Mouse (Mus musculus): Measurements from ENCODE around the gene Olfr275. TPM values are rescaled to one million over a fixed set of nuclear protein-coding genes. Genes with fewer than 3 reads are reported as not detected.

The Olfr275 gene
- total and polyA plus RNA-seq, 3 experiments = not detected

DNA sequence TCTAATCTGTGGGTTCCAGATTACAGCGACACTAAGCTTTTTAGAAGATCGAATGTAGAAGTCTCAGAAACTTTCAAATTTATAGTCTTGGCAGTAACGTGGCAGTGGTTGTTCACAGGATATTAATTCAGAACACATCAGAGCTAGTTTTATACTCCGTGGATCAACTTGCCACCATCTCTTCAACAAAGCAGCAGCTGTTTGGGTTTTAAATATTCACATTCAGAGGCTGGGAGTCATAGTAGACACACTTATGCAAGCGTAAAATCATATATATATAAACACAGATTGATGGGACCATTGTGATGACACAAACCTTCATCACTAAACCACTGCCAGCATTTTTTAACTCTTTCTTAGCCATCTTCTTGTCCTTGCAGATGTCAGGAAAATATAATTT, 42.2 kb upstream of the Olfr275 start:
- Histone ChIP-seq H3K4me1 (ENCODE audit: control insufficient read depth in 1 of 2, insufficient read depth in 2 of 2) (no peaks in the 10 kb centered on the region), H3K27ac (ENCODE audit: insufficient read depth, low read depth) (no peak overlapping the region), H3K9ac (ENCODE audit: insufficient read depth, low read depth) (0 out of 2 replicates have a peak overlapping the region, but pooled peaks have one; percentile 14), H3K4me3 (replicated peaks in 1 of 3; ENCODE audit: low read depth in 2 of 3, low read length in 2 of 3, poor library complexity in 1 of 3) (no peak overlapping the region), H3K27me3 (replicated peaks) (no peaks in the 10 kb centered on the region), H3K4me2 (ENCODE audit: insufficient read depth, low read depth, poor library complexity, severe bottlenecking) (peak overlapping the region; percentile 78), H3K36me3 (replicated peaks in 1 of 2; ENCODE audit: control insufficient read depth in 1 of 2, insufficient read depth in 1 of 2, low read length in 1 of 2) (no peaks in the 10 kb centered on the region), H3K9me3 (replicated peaks; ENCODE audit: low read length) (no peaks in the 10 kb centered on the region), H3K79me2 (replicated peaks; ENCODE audit: control insufficient read depth, extremely low read depth, insufficient read depth, poor library complexity, severe bottlenecking) (no peaks in the 10 kb centered on the region)
- TF ChIP-seq POLR2AphosphoS2 (IDR thresholded peaks at IDR 0.05; ENCODE audit: low read depth, low read length) (no peak), RAD21 (IDR thresholded peaks at IDR 0.05; ENCODE audit: low read depth, low read length) (no peak), MXI1 (IDR thresholded peaks at IDR 0.05; ENCODE audit: low read depth, low read length) (no peak), MYC (IDR thresholded peaks at IDR 0.05; ENCODE audit: low read depth, low read length) (no peak), ZMIZ1 (IDR thresholded peaks at IDR 0.05; ENCODE audit: low read depth, low read length) (no peak), CHD1 (IDR thresholded peaks at IDR 0.05; ENCODE audit: low read depth, low read length) (no peak), ETS1 (conservative IDR thresholded peaks at IDR 0.05; ENCODE audit: low read depth, low read length) (no peak)
- dilution Hi-C loops (cut with MboI; ENCODE audit: extremely low pct_ligation_motif_present, extremely low pct_unique_long_range_greater_than_20kb, low sequenced_read_pairs) (no loop called here), in situ Hi-C loops (cut with MboI; ENCODE audit: low pct_ligation_motif_present, low pct_unique_long_range_greater_than_20kb, low sequenced_read_pairs) (no loop called here)
- no peak for DNase-seq (ENCODE audit: extremely low read depth)

DNA sequence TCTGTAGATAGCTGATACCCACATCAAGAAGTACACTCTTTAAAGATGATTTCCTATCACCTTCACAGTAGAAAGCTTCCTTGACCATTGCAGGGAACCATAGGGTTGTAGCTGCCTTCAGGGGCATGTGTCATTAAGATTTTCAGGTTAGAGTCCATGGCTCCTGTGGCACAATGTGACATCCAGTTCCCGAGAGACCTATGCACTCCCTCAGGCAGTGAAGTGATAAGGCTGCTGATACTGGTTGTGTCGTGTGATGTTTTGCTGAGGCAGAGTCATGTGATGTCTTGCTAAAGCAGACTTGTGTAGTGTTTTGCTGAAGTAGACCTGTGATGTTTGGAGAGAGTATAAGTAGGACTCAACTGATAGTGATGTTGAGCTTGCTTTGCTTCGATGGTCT, 14.4 kb upstream of the Olfr275 start:
- no peak overlapping the region for H3K4me2 ChIP-seq (ENCODE audit: insufficient read depth, low read depth, poor library complexity, severe bottlenecking)
- H3K4me1 ChIP-seq (ENCODE audit: control insufficient read depth in 1 of 2, insufficient read depth in 2 of 2) = no peaks in the 10 kb centered on the region
- no peak overlapping the region for H3K27ac ChIP-seq (ENCODE audit: insufficient read depth, low read depth)
- H3K36me3 ChIP-seq (replicated peaks in 1 of 2; ENCODE audit: control insufficient read depth in 1 of 2, insufficient read depth in 1 of 2, low read length in 1 of 2) = no peaks in the 10 kb centered on the region
- no peak overlapping the region for H3K9ac ChIP-seq (ENCODE audit: insufficient read depth, low read depth)
- TF ChIP-seq MAX (IDR thresholded peaks at IDR 0.05; ENCODE audit: low read length) (no peak), ELF1 (IDR thresholded peaks at IDR 0.05; ENCODE audit: low read depth, low read length) (no peak), POLR2AphosphoS2 (IDR thresholded peaks at IDR 0.05; ENCODE audit: low read depth, low read length) (no peak), MAFK (IDR thresholded peaks at IDR 0.05; ENCODE audit: insufficient replicate concordance, low read length) (no peak), CHD2 (IDR thresholded peaks at IDR 0.05; ENCODE audit: low read length) (no peak)
- no peak overlapping the region for H3K4me3 ChIP-seq (replicated peaks in 1 of 3; ENCODE audit: low read depth in 2 of 3, low read length in 2 of 3, poor library complexity in 1 of 3)
- DNase-seq (ENCODE audit: extremely low read depth) = no peak
- no peaks in the 10 kb centered on the region for H3K79me2 ChIP-seq (replicated peaks; ENCODE audit: control insufficient read depth, extremely low read depth, insufficient read depth, poor library complexity, severe bottlenecking)
- dilution Hi-C loops (cut with MboI; ENCODE audit: extremely low pct_ligation_motif_present, extremely low pct_unique_long_range_greater_than_20kb, low sequenced_read_pairs) = no loop called here
- in situ Hi-C loops (cut with MboI; ENCODE audit: low pct_ligation_motif_present, low pct_unique_long_range_greater_than_20kb, low sequenced_read_pairs) = no loop called here
- no peaks in the 10 kb centered on the region for H3K27me3 ChIP-seq (replicated peaks)
- H3K9me3 ChIP-seq (replicated peaks; ENCODE audit: low read length) = no peaks in the 10 kb centered on the region

DNA sequence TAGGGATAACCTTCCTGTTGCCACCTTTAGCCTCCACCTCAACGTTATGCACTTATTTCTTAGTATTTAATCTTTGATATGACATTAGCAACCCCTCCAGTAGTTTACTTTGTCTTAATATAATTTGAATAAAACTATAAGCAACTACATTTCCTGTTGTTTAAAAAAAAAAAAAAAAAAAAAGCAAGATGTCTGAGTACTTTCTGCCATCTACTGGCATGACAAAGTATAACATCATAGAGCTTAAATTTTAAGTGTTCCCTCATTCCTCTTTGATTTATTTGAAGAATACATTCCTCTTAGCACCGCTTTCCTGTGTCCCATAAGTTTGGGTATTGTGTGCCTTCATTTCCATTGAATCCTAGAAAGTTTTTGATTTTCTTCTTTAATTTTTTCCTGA, 2.5 kb upstream of the Olfr275 start:
- Histone ChIP-seq H3K36me3 (replicated peaks in 1 of 2; ENCODE audit: control insufficient read depth in 1 of 2, insufficient read depth in 1 of 2, low read length in 1 of 2) (no peaks in the 10 kb centered on the region), H3K4me2 (ENCODE audit: insufficient read depth, low read depth, poor library complexity, severe bottlenecking) (no peak overlapping the region), H3K4me1 (ENCODE audit: control insufficient read depth in 1 of 2, insufficient read depth in 2 of 2) (no peaks in the 10 kb centered on the region), H3K27me3 (replicated peaks) (no peaks in the 10 kb centered on the region), H3K79me2 (replicated peaks; ENCODE audit: control insufficient read depth, extremely low read depth, insufficient read depth, poor library complexity, severe bottlenecking) (no peaks in the 10 kb centered on the region), H3K9me3 (replicated peaks; ENCODE audit: low read length) (no peaks in the 10 kb centered on the region), H3K9ac (ENCODE audit: insufficient read depth, low read depth) (no peak overlapping the region), H3K4me3 (replicated peaks in 1 of 3; ENCODE audit: low read depth in 2 of 3, low read length in 2 of 3, poor library complexity in 1 of 3) (no peak overlapping the region), H3K27ac (ENCODE audit: insufficient read depth, low read depth) (no peak overlapping the region)
- peak; percentile 22 for DNase-seq (ENCODE audit: extremely low read depth)
- dilution Hi-C loops (cut with MboI; ENCODE audit: extremely low pct_ligation_motif_present, extremely low pct_unique_long_range_greater_than_20kb, low sequenced_read_pairs) (no loop called here), in situ Hi-C loops (cut with MboI; ENCODE audit: low pct_ligation_motif_present, low pct_unique_long_range_greater_than_20kb, low sequenced_read_pairs) (no loop called here)
- TF ChIP-seq SMC3 (IDR thresholded peaks at IDR 0.05; ENCODE audit: low read depth, low read length) = peak; percentile 33
- TF ChIP-seq POLR2A (IDR thresholded peaks at IDR 0.05; ENCODE audit: low read depth, low read length) = no peak
- peak; percentile 65 for TF ChIP-seq RAD21 (IDR thresholded peaks at IDR 0.05; ENCODE audit: low read depth, low read length)
- TF ChIP-seq TCF12 (IDR thresholded peaks at IDR 0.05; ENCODE audit: low read depth, low read length) = no peak
- no peak for TF ChIP-seq RCOR1 (conservative IDR thresholded peaks at IDR 0.05; ENCODE audit: low read depth, low read length)
- TF ChIP-seq SIN3A (IDR thresholded peaks at IDR 0.05; ENCODE audit: low read length) = no peak
- no peak for TF ChIP-seq GABPA (IDR thresholded peaks at IDR 0.05; ENCODE audit: insufficient replicate concordance, low read depth, low read length)
- peak; percentile 99 for TF ChIP-seq ZNF384 (IDR thresholded peaks at IDR 0.05; ENCODE audit: low read depth, low read length)
- peak in 1 of 2 experiments; percentile 59; a peak in 2 of 4 replicates for TF ChIP-seq CTCF (conservative IDR thresholded peaks at IDR 0.05 in 1 of 2, IDR thresholded peaks at IDR 0.05 in 1 of 2; ENCODE audit: low read depth in 2 of 2, low read length in 2 of 2)
- 0 out of 2 replicates have a peak, but pooled peaks have one; percentile 20 for TF ChIP-seq ELF1 (IDR thresholded peaks at IDR 0.05; ENCODE audit: low read depth, low read length)
- no peak for TF ChIP-seq IRF4 (IDR thresholded peaks at IDR 0.05; ENCODE audit: low read depth, low read length)
- no peak for TF ChIP-seq KAT2A (IDR thresholded peaks at IDR 0.05; ENCODE audit: insufficient replicate concordance, low read length)
- TF ChIP-seq EP300 (IDR thresholded peaks at IDR 0.05; ENCODE audit: low read length) = no peak
- TF ChIP-seq JUND (conservative IDR thresholded peaks at IDR 0.05; ENCODE audit: low read depth, low read length) = 0 out of 2 replicates have a peak, but pooled peaks have one; percentile 30

Data from CH12.LX (cell line).